Mouse (Mus musculus) ES-Bruce4 (cell line): ENCODE data around the gene Ncaph2. TPM values are rescaled to one million over a fixed set of nuclear protein-coding genes. Genes with fewer than 3 reads are reported as not detected.

Experiments
- H3K27ac ChIP-seq: 2 replicates; pipeline ENCODE4 v1.5.1; 2012; ENCODE audit warnings: low read length, inconsistent platforms; ENCODE audit not compliant: insufficient read depth
- H3K27me3 ChIP-seq: 2 replicates; pipeline ENCODE4 v1.6.1; 2012; ENCODE audit warnings: mild to moderate bottlenecking, low read length, inconsistent platforms; ENCODE audit not compliant: control insufficient read depth, poor library complexity, insufficient read depth, severe bottlenecking
- H3K36me3 ChIP-seq: 2 replicates; pipeline ENCODE4 v1.6.1; 2012; ENCODE audit warnings: inconsistent platforms, mild to moderate bottlenecking, low read length, moderate library complexity; ENCODE audit not compliant: control insufficient read depth, poor library complexity, insufficient read depth, severe bottlenecking
- H3K4me1 ChIP-seq: one replicate; pipeline ENCODE4 v1.8.1; 2011; ENCODE audit warnings: low read length; ENCODE audit not compliant: control insufficient read depth, insufficient read depth
- H3K4me3 ChIP-seq: 2 replicates; pipeline ENCODE4 v1.5.1; 2011; ENCODE audit warnings: low read depth, mild to moderate bottlenecking, low read length
- H3K9ac ChIP-seq: 2 replicates; pipeline ENCODE4 v1.6.1; 2012; ENCODE audit warnings: low read depth, mild to moderate bottlenecking, inconsistent platforms; ENCODE audit not compliant: poor library complexity, severe bottlenecking
- H3K9me3 ChIP-seq: replicated peaks from 2 replicates; pipeline ENCODE4 v1.6.1; 2012; ENCODE audit warnings: mild to moderate bottlenecking, low read length, inconsistent platforms; ENCODE audit not compliant: control insufficient read depth, poor library complexity, insufficient read depth, severe bottlenecking
- CTCF ChIP-seq: IDR thresholded peaks from one replicate; pipeline ENCODE4 v1.8.1; 2011; ENCODE audit warnings: low read depth, low read length
- EP300 ChIP-seq: IDR thresholded peaks from 2 replicates; pipeline ENCODE4 v1.6.1; 2011; ENCODE audit warnings: low read depth, low read length; ENCODE audit not compliant: insufficient read depth
- POLR2A ChIP-seq: IDR thresholded peaks from one replicate; pipeline ENCODE4 v1.8.1; 2011; ENCODE audit warnings: low read length; ENCODE audit not compliant: insufficient read depth
- polyA plus RNA-seq: library from polyadenylated mRNA; stranded (reverse); fragments of >200 nt; gene quantifications from 2 replicates; pipeline ENCODE4 v1.2.4, GENCODE M21; 2011; ENCODE audit warnings: low read depth; ENCODE audit not compliant: missing spikeins, insufficient read depth, insufficient read length

Gene Ncaph2
- polyA plus RNA-seq, result 164 and 173 TPM in 2 replicates

- peak; percentile 13 for TF ChIP-seq POLR2A
- TF ChIP-seq EP300, result no peak
- no peak for TF ChIP-seq CTCF
- Histone ChIP-seq H3K27me3 (no peaks in the 10 kb centered on the region), H3K27ac (peak within 1 kb of the TSS; percentile 67), H3K36me3 (peaks cover 13% of the 10 kb centered on the region), H3K4me1 (peaks cover 2% of the 10 kb centered on the region), H3K9ac (peak within 1 kb of the TSS; percentile 84), H3K9me3 (no peaks in the 10 kb centered on the region), H3K4me3 (peak within 1 kb of the TSS; percentile 98)
These were observed at the start of gene Ncaph2, which contains the start of gene Lmf2 for GRCm38 (mm10) chr15:89355241-89356187. Gene Ncaph2 (plus strand): TSS chr15:89355719. Gene Lmf2 (minus strand): TSS chr15:89355659.

DNA sequence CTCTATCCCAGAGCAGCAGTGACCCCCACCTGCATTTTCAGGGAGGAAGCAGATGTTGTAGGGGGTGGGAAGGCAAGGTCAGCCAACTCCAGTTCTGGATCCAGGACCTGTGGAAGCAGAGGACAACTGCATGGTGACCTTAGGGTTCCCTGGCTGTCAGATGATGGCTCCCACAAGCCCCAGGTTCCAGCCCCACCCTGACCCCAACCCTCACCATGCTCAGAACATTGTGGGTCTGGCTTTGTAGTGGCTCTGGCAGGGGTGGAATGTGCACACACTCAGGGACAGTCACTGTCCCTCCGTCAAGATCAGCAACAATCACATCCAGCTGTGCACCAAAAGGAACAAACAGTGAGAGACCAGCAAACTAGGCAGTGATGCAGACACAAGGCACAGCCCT lies 49.6 kb upstream of the Ncaph2 start:
- Histone ChIP-seq H3K9ac (no peak overlapping the region), H3K9me3 (no peaks in the 10 kb centered on the region), H3K27ac (no peak overlapping the region), H3K4me1 (no peaks in the 10 kb centered on the region), H3K27me3 (no peaks in the 10 kb centered on the region), H3K4me3 (no peak overlapping the region), H3K36me3 (peaks cover 8% of the 10 kb centered on the region; the same call in 1 of the 2 replicates)
- TF ChIP-seq CTCF (no peak), EP300 (no peak), POLR2A (no peak)

DNA sequence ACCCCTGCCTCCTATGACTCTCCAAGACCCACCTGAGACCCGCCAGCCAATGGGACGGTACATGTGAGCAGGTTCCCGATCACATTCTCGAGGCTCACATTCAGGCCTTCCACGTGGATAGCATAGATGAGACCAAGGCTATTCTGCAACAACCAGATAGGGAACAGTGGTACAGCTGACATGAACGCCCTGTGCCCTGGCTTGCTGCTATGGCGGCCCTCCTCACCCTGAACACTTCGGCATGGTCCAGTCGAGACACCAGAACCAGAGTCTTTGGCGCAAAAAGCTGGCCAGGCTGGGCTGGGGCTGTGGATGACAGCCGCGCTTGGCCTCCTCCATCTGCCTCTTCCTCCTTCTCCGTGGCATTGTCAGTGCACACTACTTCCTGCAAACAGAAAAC lies 48.1 kb upstream of the Ncaph2 start:
- TF ChIP-seq POLR2A, result no peak
- TF ChIP-seq CTCF, result no peak
- no peak for TF ChIP-seq EP300
- peaks cover 5% of the 10 kb centered on the region; the same call in 1 of the 2 replicates for H3K36me3 ChIP-seq
- H3K4me3 ChIP-seq, result no peak overlapping the region
- H3K27me3 ChIP-seq, result no peaks in the 10 kb centered on the region
- no peaks in the 10 kb centered on the region for H3K9me3 ChIP-seq
- H3K27ac ChIP-seq, result no peak overlapping the region
- H3K4me1 ChIP-seq, result no peaks in the 10 kb centered on the region
- no peak overlapping the region for H3K9ac ChIP-seq

DNA sequence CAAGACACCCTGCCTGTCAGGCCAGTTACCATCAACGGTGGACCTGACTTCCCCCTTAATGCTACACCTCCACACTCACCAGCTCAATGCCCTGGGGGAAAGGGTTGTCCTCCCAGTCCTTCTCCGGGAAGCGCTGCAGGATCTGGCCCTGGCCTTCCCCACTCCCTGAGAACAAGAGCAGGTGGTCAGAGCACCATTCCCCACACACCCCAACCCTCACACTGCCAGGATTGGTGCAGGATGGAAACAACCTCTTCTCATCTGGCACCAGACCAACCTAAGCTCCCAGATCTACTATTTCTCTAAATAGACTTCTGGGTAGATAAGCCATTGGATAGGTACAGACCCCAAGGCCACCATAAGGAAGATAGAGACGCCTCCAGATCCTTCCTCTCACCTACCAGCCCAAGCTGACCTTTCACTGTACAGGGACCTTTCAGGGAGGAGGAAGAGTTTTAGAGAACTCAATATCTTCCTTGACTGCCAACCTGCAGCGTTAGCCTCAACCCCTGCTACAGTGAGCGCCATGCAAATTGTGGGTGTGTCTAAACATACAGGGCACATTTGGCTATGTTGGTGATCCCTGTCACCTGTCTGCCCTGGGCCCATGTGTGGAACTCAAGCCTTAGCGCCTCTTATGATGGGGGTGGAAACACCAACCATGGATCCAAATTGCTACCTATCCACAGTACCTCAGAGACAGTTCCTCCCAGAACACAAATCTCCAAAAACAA lies 46.9 kb upstream of the Ncaph2 start:
- H3K4me1 ChIP-seq, result no peaks in the 10 kb centered on the region
- no peak overlapping the region for H3K9ac ChIP-seq
- H3K36me3 ChIP-seq, result no peaks in the 10 kb centered on the region
- no peak for TF ChIP-seq EP300
- TF ChIP-seq POLR2A, result no peak
- no peaks in the 10 kb centered on the region for H3K27me3 ChIP-seq
- H3K4me3 ChIP-seq, result no peak overlapping the region
- H3K9me3 ChIP-seq, result no peaks in the 10 kb centered on the region
- H3K27ac ChIP-seq, result no peak overlapping the region

DNA sequence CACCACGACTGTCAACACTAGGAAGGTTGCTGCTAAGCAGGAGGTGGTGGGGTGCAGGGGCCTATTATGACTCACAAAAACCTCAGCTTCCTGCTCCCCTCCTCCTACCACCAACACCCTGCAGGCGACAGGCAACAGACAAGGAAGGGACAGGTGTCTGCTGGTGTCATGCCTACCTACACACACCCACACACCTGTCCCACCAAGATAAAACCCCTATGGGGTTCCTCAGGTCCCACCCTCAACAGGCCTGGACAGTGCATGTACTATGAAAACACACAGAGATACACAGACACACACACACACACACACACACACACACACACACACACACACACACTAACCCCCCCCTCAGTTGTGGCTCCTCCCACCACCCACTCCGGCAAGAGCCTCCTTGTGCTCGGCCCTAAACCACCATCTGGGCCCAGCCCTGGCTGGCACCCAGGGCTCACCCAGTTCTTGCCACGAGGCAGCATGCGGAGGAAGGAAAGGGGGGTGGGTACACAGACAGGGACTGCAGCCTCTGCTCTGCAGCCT lies 45.5 kb upstream of the Ncaph2 start:
- TF ChIP-seq CTCF, result no peak
- TF ChIP-seq EP300, result no peak
- TF ChIP-seq POLR2A, result no peak
- no peak overlapping the region for H3K27ac ChIP-seq

GRCm38 (mm10) chr15:89313359-89313758 lies 42.2 kb upstream of the Ncaph2 start:
- H3K9ac ChIP-seq, result no peak overlapping the region
- H3K9me3 ChIP-seq, result no peaks in the 10 kb centered on the region
- H3K27ac ChIP-seq, result no peak overlapping the region
- no peaks in the 10 kb centered on the region for H3K4me1 ChIP-seq
- H3K4me3 ChIP-seq, result no peak overlapping the region
- no peaks in the 10 kb centered on the region for H3K27me3 ChIP-seq
- TF ChIP-seq EP300, result no peak
- H3K36me3 ChIP-seq, result no peaks in the 10 kb centered on the region

More for the DNA sequence above, 45.5 kb upstream of the Ncaph2 start:
- no peaks in the 10 kb centered on the region for H3K4me1 ChIP-seq
- no peaks in the 10 kb centered on the region for H3K9me3 ChIP-seq
- H3K36me3 ChIP-seq, result no peaks in the 10 kb centered on the region
- H3K9ac ChIP-seq, result no peak overlapping the region
- no peak overlapping the region for H3K4me3 ChIP-seq
- H3K27me3 ChIP-seq, result no peaks in the 10 kb centered on the region
